34 mouse cellular contexts compared by ENCODE assay signal in the genomic region with DNA sequence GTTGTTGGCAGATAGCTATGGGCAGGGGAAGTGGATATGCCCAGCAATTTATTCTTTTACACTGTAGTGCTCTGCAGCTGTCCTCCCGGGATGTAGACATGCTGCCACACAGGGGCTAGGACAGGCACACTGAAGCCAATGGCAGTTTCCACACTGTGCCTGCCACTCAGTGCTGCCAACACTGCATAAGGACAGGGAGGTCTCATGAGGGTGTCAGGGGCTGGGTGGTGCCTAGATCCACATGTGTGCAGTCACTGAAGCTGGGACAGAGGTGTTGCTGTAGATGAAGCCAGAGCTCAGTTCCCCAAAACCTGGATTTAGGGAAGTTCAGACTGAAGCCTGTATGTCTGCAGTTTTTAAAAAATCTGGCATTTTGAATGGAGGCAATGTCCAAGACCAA. TPM values are rescaled to one million over a fixed set of nuclear protein-coding genes. Genes with fewer than 3 reads are reported as not detected.
A peak's percentile ranks its signal among the peaks of the same experiment; 100 is the strongest.
DNase-seq lines count a peak whose midpoint lies in the region; ATAC-seq and TF ChIP-seq lines count a peak whose summit lies in the region.
"Had no signal": no experiment of that assay in that cellular context is flagged by ENCODE, and none has a peak within 500 bp of the region (broad histone marks: within the 10 kb centered on the region; RNA-seq: fewer than 3 reads in every experiment).

No protein-coding gene starts in this region.

- H3K4me3 ChIP-seq in heart, adult 2 months, result no peak overlapping the region
- H3K4me3 ChIP-seq: embryonic facial prominence, embryonic 10.5 days; embryonic facial prominence, embryonic 13.5 days; erythroblast, embryonic 14.5 days; forebrain, embryonic 13.5 days; gastrocnemius, adult 2 months; hindbrain, embryonic 12.5 days; hindbrain, embryonic 15.5 days had no signal

- DNase-seq in heart, adult 11 months, result peak; percentile 82
- DNase-seq in heart, adult 2 months, result no peak
- peak; percentile 41 for DNase-seq in thymus, postnatal 4 days
- DNase-seq in thymus, postnatal 10 days (ENCODE audit: low spot score in 2 of 2), result no peak
- DNase-seq in cerebellum, postnatal 25 days, result no peak
- no peak for DNase-seq in lung, adult 18-20 months
- no peak for DNase-seq in retina, postnatal 1 day
- DNase-seq: adrenal gland, adult 2 months; adrenal gland, postnatal 14 days; cerebellum, adult 11 months; cerebellum, adult 2 months; cerebellum, adult 9-11 months; cerebellum, postnatal 36 days; embryo, embryonic 11 days; gastrocnemius, adult 2 months; gastrocnemius, postnatal 14 days had no signal

- H3K79me2 ChIP-seq in heart, adult 2 months (replicated peaks; ENCODE audit: control insufficient read depth, insufficient read depth, low read length), result no peaks in the 10 kb centered on the region

- intact Hi-C loops in heart, adult 2 months (cut with DNase I), result no loop called here

- no peaks in the 10 kb centered on the region for H3K27me3 ChIP-seq in heart, adult 2 months (ENCODE audit: control insufficient read depth, insufficient read depth, low read length)
- H3K27me3 ChIP-seq: hindbrain, embryonic 12.5 days had no signal

- TF ChIP-seq CTCF in heart, adult 2 months (IDR thresholded peaks at IDR 0.05), result no peak

- no peak for TF ChIP-seq POLR2A in heart, adult 2 months (IDR thresholded peaks at IDR 0.05; ENCODE audit: insufficient read depth, low read depth, low read length)

- no peak overlapping the region for H3K9ac ChIP-seq in heart, adult 2 months (ENCODE audit: low read depth, low read length)
- H3K9ac ChIP-seq: embryonic facial prominence, embryonic 13.5 days; forebrain, embryonic 13.5 days; hindbrain, embryonic 12.5 days; hindbrain, embryonic 15.5 days had no signal

- H3K4me1 ChIP-seq in heart, adult 2 months (ENCODE audit: control insufficient read depth, insufficient read depth, low read length), result 0 out of 2 replicates have a peak, but pooled peaks cover 1% of the 10 kb centered on the region
- H3K4me1 ChIP-seq: embryonic facial prominence, embryonic 13.5 days had no signal

- no peak for TF ChIP-seq EP300 in heart, adult 2 months (IDR thresholded peaks at IDR 0.05; ENCODE audit: insufficient read depth, low read depth, low read length)

- H3K27ac ChIP-seq in heart, adult 2 months, result no peak overlapping the region
- H3K27ac ChIP-seq: embryonic facial prominence, embryonic 10.5 days; embryonic facial prominence, embryonic 13.5 days; forebrain, embryonic 13.5 days; gastrocnemius, adult 2 months; hindbrain, embryonic 12.5 days; hindbrain, embryonic 15.5 days had no signal

- 73% methylated on average over 1 of the region's 1 CpGs for WGBS in heart, adult 2 months

- H3K36me3 ChIP-seq in heart, adult 2 months (ENCODE audit: control insufficient read depth, insufficient read depth, low read length), result no peaks in the 10 kb centered on the region
- H3K36me3 ChIP-seq: embryonic facial prominence, embryonic 10.5 days; embryonic facial prominence, embryonic 13.5 days; hindbrain, embryonic 12.5 days; hindbrain, embryonic 15.5 days had no signal

- ATAC-seq in megakaryocyte progenitor cell, adult 5-6 weeks (replicated peaks; ENCODE audit: poor library complexity), result peak; percentile 30; the same call in 1 of the 2 replicates
- ATAC-seq: forebrain, embryonic 13.5 days; forebrain, embryonic 16.5 days had no signal

RNA-seq across cellular contexts. Expression of a gene that starts 6.5 kb away (rescaled TPM):
- total RNA-seq in heart, adult 2 months (2021), result 10 to 100 TPM; 28.9 to 36.5 TPM
- polyA plus RNA-seq in heart, adult 2 months (2012; rRNA removed), result 49.5 and 74.4 TPM in 2 replicates
- total RNA-seq in megakaryocyte progenitor cell, adult 5-6 weeks (2015), result 5.0 and 5.6 TPM in 2 replicates
- 11.2 and 17.2 TPM in 2 replicates for total RNA-seq in megakaryocyte progenitor cell, adult 5-6 weeks (2017)
- polyA plus RNA-seq: erythroblast, embryonic 14.5 days had no signal

RNA-seq across cellular contexts. Expression of a gene that starts 13.3 kb away (rescaled TPM):
- total RNA-seq in heart, adult 2 months (2021), result not detected
- 0.09 and 0.33 TPM in 2 replicates for polyA plus RNA-seq in heart, adult 2 months (2012; rRNA removed)
- 0.02 TPM in 1 of 2 replicates, not detected in the other for total RNA-seq in megakaryocyte progenitor cell, adult 5-6 weeks (2015)
- total RNA-seq in megakaryocyte progenitor cell, adult 5-6 weeks (2017), result not detected in 2 replicates
- total RNA-seq: adrenal gland, adult 2 months; adrenal gland, postnatal 14 days; adrenal gland, postnatal 4 days; gastrocnemius, adult 2 months; gastrocnemius, postnatal 14 days; gastrocnemius, postnatal 4 days; heart, adult 8-10 months; heart, postnatal 25 days; hematopoietic stem cell, adult 5-6 weeks; MEL had no signal
- polyA plus RNA-seq: cortical plate, adult 2 months; embryonic facial prominence, embryonic 10.5 days; embryonic facial prominence, embryonic 13.5 days; erythroblast, embryonic 14.5 days; forebrain, embryonic 13.5 days; forebrain, embryonic 16.5 days; heart, embryonic 11.5 days; heart, embryonic 14.5 days; heart, postnatal 0 days had no signal

RNA-seq across cellular contexts. Expression of a gene that starts 24.6 kb away (rescaled TPM):
- total RNA-seq in heart, adult 2 months (2021), result 10 to 100 TPM; 26.8 to 38.4 TPM
- polyA plus RNA-seq in heart, adult 2 months (2012; rRNA removed), result 99.0 and 141 TPM in 2 replicates
- 30.1 and 37.9 TPM in 2 replicates for total RNA-seq in megakaryocyte progenitor cell, adult 5-6 weeks (2015)
- total RNA-seq in megakaryocyte progenitor cell, adult 5-6 weeks (2017), result 10.3 and 24.6 TPM in 2 replicates
- total RNA-seq: MEL had no signal
- polyA plus RNA-seq: embryonic facial prominence, embryonic 10.5 days; erythroblast, embryonic 14.5 days; forebrain, embryonic 16.5 days; heart, embryonic 11.5 days had no signal

RNA-seq across cellular contexts. Expression of a gene that starts 42.4 kb away (rescaled TPM):
- under 1 TPM; 0.41 to 0.44 TPM for total RNA-seq in heart, adult 2 months (2021)
- polyA plus RNA-seq in heart, adult 2 months (2012; rRNA removed), result 0.26 and 0.31 TPM in 2 replicates
- total RNA-seq in megakaryocyte progenitor cell, adult 5-6 weeks (2015), result not detected in 2 replicates
- total RNA-seq in megakaryocyte progenitor cell, adult 5-6 weeks (2017), result not detected in 2 replicates
- total RNA-seq: hematopoietic stem cell, adult 5-6 weeks; MEL had no signal
- polyA plus RNA-seq: cerebellum, adult 2 months; cortical plate, adult 2 months; embryonic facial prominence, embryonic 10.5 days; erythroblast, embryonic 14.5 days; forebrain, embryonic 13.5 days; forebrain, embryonic 16.5 days; heart, embryonic 11.5 days; heart, embryonic 14.5 days; heart, postnatal 0 days; hindbrain, embryonic 12.5 days had no signal

RNA-seq across cellular contexts. Expression of a gene that starts 54.7 kb away (rescaled TPM):
- 10 to 100 TPM; 21.1 to 25.7 TPM for total RNA-seq in heart, adult 2 months (2021)
- polyA plus RNA-seq in heart, adult 2 months (2012; rRNA removed), result 114 and 190 TPM in 2 replicates
- total RNA-seq in megakaryocyte progenitor cell, adult 5-6 weeks (2015), result 50.0 and 61.3 TPM in 2 replicates
- 45.2 and 81.5 TPM in 2 replicates for total RNA-seq in megakaryocyte progenitor cell, adult 5-6 weeks (2017)
- total RNA-seq: MEL had no signal

Comparison
In these comparisons a context has a peak if more than half of its experiments do, and no peak if none do; other contexts are left out.
1. DNase-seq: peak in heart, adult 11 months (single experiment) and thymus, postnatal 4 days (single experiment); none in heart, adult 2 months (0 of 2), thymus, postnatal 10 days (0 of 2), cerebellum, postnatal 25 days (0 of 2), lung, adult 18-20 months (0 of 2) and retina, postnatal 1 day (single experiment).